Mouse (Mus musculus) Patski (cell line): ENCODE measurements at regions not wholly inside any gene's neighbourhood (a gene's known extent, or its start where the extent isn't known, plus 50 kb on each side); places are given as distances from the start of the nearest gene placed in this dataset.
A peak's percentile ranks its signal among the peaks of the same experiment; 100 is the strongest.

ENCODE experiments used
- ATAC-seq: fragments of 100-300 bp; one replicate; pipeline ENCODE4 v1.8.0; 2021
- CTCF ChIA-PET: fragments of 350-600 bp; sonication (Branson Sonifier 250); formaldehyde crosslinking; loops from one replicate; lab custom pipeline; 2022; ENCODE audit warnings: inconsistent platforms; lab: Charles Lee
- POLR2A ChIA-PET: fragments of 350-600 bp; sonication (Branson Sonifier 250); formaldehyde crosslinking; loops from one replicate; lab custom pipeline; 2022; ENCODE audit warnings: antibody characterized with exemption, inconsistent platforms; lab: Charles Lee
- DNase-seq: peaks from one replicate; pipeline ENCODE4 v3.0.0-alpha.2; 2011; ENCODE audit warnings: low read depth, low spot score
- H3K27me3 ChIP-seq: fragments of 371-371 bp; one replicate; pipeline ENCODE4 v1.5.1; 2021
- CTCF ChIP-seq: fragments of 100-300 bp; IDR thresholded peaks from one replicate; pipeline ENCODE4 v1.5.1; 2021
- in situ Hi-C: fragments of 300-500 bp; cut with MboI; formaldehyde crosslinking; loops from 3 replicates; pipeline ENCODE4 v1.11.1; 2018; ENCODE audit warnings: low pct_unique_long_range_greater_than_20kb, mixed read lengths

- in situ Hi-C loops = no loop called here
- ChIA-PET POLR2A (no interaction called here), CTCF (no interaction called here)
- no peak for DNase-seq
- H3K27me3 ChIP-seq = no peaks in the 10 kb centered on the region
- TF ChIP-seq CTCF = no peak
- no peak for ATAC-seq
Observed at GRCm38 (mm10) chr1:186909518-186910105, 57.6 kb upstream of the D1Pas1 start.

- POLR2A ChIA-PET = no interaction called here
- no peaks in the 10 kb centered on the region for H3K27me3 ChIP-seq
- in situ Hi-C loops = no loop called here
- ATAC-seq (no peak), DNase-seq (no peak)
- CTCF ChIA-PET = no interaction called here
- no peak for TF ChIP-seq CTCF
Observed at GRCm38 (mm10) chr1:186909073-186909472, 58.1 kb upstream of the D1Pas1 start.

GRCm38 (mm10) chr1:186907409-186908170 is 59.6 kb upstream of the D1Pas1 start:
- ATAC-seq (no peak), DNase-seq (no peak)
- H3K27me3 ChIP-seq = no peaks in the 10 kb centered on the region
- no peak for TF ChIP-seq CTCF
- ChIA-PET CTCF (interaction anchor here (1.0 kb wide), 1 partner anchor 22 kb away, joined by 3 read pairs; no protein-coding TSS in a partner anchor), POLR2A (no interaction called here)
- in situ Hi-C loops = no loop called here

GRCm38 (mm10) chr1:186905942-186906341 is 61.3 kb upstream of the D1Pas1 start:
- H3K27me3 ChIP-seq = no peaks in the 10 kb centered on the region
- no peak for DNase-seq
- in situ Hi-C loops = no loop called here
- TF ChIP-seq CTCF = no peak
- ChIA-PET CTCF (no interaction called here), POLR2A (no interaction called here)
- ATAC-seq = no peak

- H3K27me3 ChIP-seq = no peaks in the 10 kb centered on the region
- TF ChIP-seq CTCF = no peak
- ATAC-seq = no peak
- in situ Hi-C loops = no loop called here
- DNase-seq = no peak
- CTCF ChIA-PET = no interaction called here
- POLR2A ChIA-PET = no interaction called here
Observed at GRCm38 (mm10) chr1:186901548-186901947, 65.7 kb upstream of the D1Pas1 start.

GRCm38 (mm10) chr1:186898203-186898602 is 69.0 kb upstream of the D1Pas1 start:
- DNase-seq (no peak), ATAC-seq (no peak)
- no peaks in the 10 kb centered on the region for H3K27me3 ChIP-seq
- ChIA-PET CTCF (interaction anchor here (1.3 kb wide), 1 partner anchor 20 kb away, joined by 4 read pairs; no protein-coding TSS in a partner anchor), POLR2A (no interaction called here)
- TF ChIP-seq CTCF = no peak
- in situ Hi-C loops = no loop called here

- in situ Hi-C loops = no loop called here
- H3K27me3 ChIP-seq = no peaks in the 10 kb centered on the region
- no peak for TF ChIP-seq CTCF
- DNase-seq (no peak), ATAC-seq (peak; percentile 39)
- CTCF ChIA-PET = no interaction called here
- POLR2A ChIA-PET = no interaction called here
Observed at GRCm38 (mm10) chr1:186889584-186889852, 77.7 kb upstream of the D1Pas1 start.

GRCm38 (mm10) chr1:186888767-186889583 is 78.2 kb upstream of the D1Pas1 start:
- ATAC-seq (peak; percentile 31), DNase-seq (no peak)
- in situ Hi-C loops = no loop called here
- CTCF ChIA-PET = no interaction called here
- TF ChIP-seq CTCF = no peak
- H3K27me3 ChIP-seq = no peaks in the 10 kb centered on the region
- POLR2A ChIA-PET = no interaction called here

GRCm38 (mm10) chr1:186887127-186887526 is 80.1 kb upstream of the D1Pas1 start:
- TF ChIP-seq CTCF = no peak
- ChIA-PET CTCF (no interaction called here), POLR2A (no interaction called here)
- in situ Hi-C loops = no loop called here
- no peak for DNase-seq
- ATAC-seq = no peak
- no peaks in the 10 kb centered on the region for H3K27me3 ChIP-seq

- DNase-seq (no peak), ATAC-seq (no peak)
- ChIA-PET CTCF (interaction anchor here (0.7 to 1.1 kb wide), 2 partner anchors 26 to 38 kb away, joined by 3 read pairs; no protein-coding TSS in a partner anchor), POLR2A (no interaction called here)
- no peaks in the 10 kb centered on the region for H3K27me3 ChIP-seq
- no peak for TF ChIP-seq CTCF
- in situ Hi-C loops = no loop called here
Observed at GRCm38 (mm10) chr1:186880391-186880790, 86.8 kb upstream of the D1Pas1 start.
